Mouse (Mus musculus) heart, postnatal 0 days (tissue): Measurements from ENCODE around the gene Lemd1. TPM values are rescaled to one million over a fixed set of nuclear protein-coding genes. Genes with fewer than 3 reads are reported as not detected.

ENCODE experiments used
- ATAC-seq: fragments of 200-750 bp; cut with Nextera tagmentation; 2 replicates; pipeline ENCODE4 v1.8.0; 2017; ENCODE audit warnings: low read depth, moderate number of reproducible peaks, moderate library complexity; ENCODE audit not compliant: insufficient read depth
- DNase-seq: peaks from one replicate; pipeline ENCODE4 v3.0.0-alpha.2; 2016; ENCODE audit warnings: low spot score
- H3K27ac ChIP-seq: fragments of 300-500 bp; sonication (generic); 2 replicates; pipeline ENCODE4 v1.5.1; 2014; ENCODE audit warnings: low read depth, mild to moderate bottlenecking
- H3K27me3 ChIP-seq: fragments of 300-500 bp; sonication (generic); 2 replicates; pipeline ENCODE4 v1.6.1; 2014; ENCODE audit warnings: low read length, mixed read lengths; ENCODE audit not compliant: control insufficient read depth, insufficient read depth
- H3K36me3 ChIP-seq: fragments of 300-500 bp; sonication (generic); replicated peaks from 2 replicates; pipeline ENCODE4 v1.6.1; 2014; ENCODE audit warnings: low read length, mixed read lengths; ENCODE audit not compliant: control insufficient read depth, insufficient read depth
- H3K4me1 ChIP-seq: fragments of 300-500 bp; sonication (generic); 2 replicates; pipeline ENCODE4 v1.6.1; 2014; ENCODE audit warnings: antibody characterized with exemption; ENCODE audit not compliant: control insufficient read depth, insufficient read depth
- H3K4me2 ChIP-seq: fragments of 300-500 bp; sonication (generic); 2 replicates; pipeline ENCODE4 v1.6.1; 2014; ENCODE audit warnings: low read depth, mild to moderate bottlenecking, low read length, moderate library complexity
- H3K4me3 ChIP-seq: fragments of 300-500 bp; sonication (generic); 2 replicates; pipeline ENCODE4 v1.5.1; 2014; ENCODE audit warnings: low read depth, low read length
- H3K9ac ChIP-seq: fragments of 300-500 bp; sonication (generic); replicated peaks from 2 replicates; pipeline ENCODE4 v1.6.1; 2014; ENCODE audit warnings: low read depth, low read length, mixed read lengths
- H3K9me3 ChIP-seq: fragments of 300-500 bp; sonication (generic); replicated peaks from 2 replicates; pipeline ENCODE4 v1.6.1; 2016; ENCODE audit warnings: low read length; ENCODE audit not compliant: control insufficient read depth
- CTCF ChIP-seq: IDR thresholded peaks from 2 replicates; pipeline ENCODE4 v1.5.1; 2016; ENCODE audit warnings: antibody characterized with exemption, control low read depth, low read depth
- EP300 ChIP-seq: IDR thresholded peaks from 2 replicates; pipeline ENCODE4 v1.6.1; 2016; ENCODE audit warnings: antibody characterized with exemption, low read depth
- WGBS: fragments of 180-500 bp; shearing (Covaris S2); extraction: QIAGEN DNeasy Blood & Tissue Kit; methylation state at CpG from one replicate; pipeline ENCODE4 v1.1.7; 2014; 5-methylcytosine and 5-hydroxymethylcytosine counted together
- polyA plus RNA-seq: library from polyadenylated mRNA; unstranded; fragments of >200 nt; fragmentation: Nextera tagmentation; extraction: Ambion mirVana; gene quantifications from 2 replicates; pipeline ENCODE4 v1.2.1, GENCODE M21; 2015
- total RNA-seq: library from RNA; depleted of rRNA; stranded (reverse); fragments of >200 nt; gene quantifications from 2 replicates; pipeline ENCODE4 v1.2.3, GENCODE M21; 2014; ENCODE audit warnings: low replicate concordance

Lemd1 gene
- total and polyA plus RNA-seq, 2 experiments from 2014 or later: not detected

DNA sequence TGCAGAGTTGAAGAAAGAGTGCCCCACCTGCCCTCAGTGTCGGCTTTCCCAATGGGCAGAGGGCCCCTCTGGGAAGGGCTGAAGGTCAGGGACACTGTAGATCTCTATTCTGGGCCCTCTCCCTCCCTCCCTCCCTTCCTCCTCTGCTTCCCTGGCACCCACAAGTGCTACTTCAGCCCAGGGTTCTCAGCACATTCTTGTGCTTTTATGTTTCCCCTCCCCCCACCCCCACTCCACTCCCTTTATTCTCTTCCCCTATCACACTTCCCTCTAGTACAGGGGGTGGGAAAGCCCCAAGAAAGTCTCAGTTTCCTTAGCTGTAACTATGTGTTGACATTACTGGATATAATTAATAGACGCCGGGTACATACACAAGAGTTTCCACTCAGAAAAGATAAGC, 3.4 kb downstream of the Lemd1 start:
- no peak overlapping the region for H3K27ac ChIP-seq
- 41% methylated on average over 3 of the region's 3 CpGs for WGBS

GRCm38 (mm10) chr1:132195100-132195499, 3.9 kb downstream of the Lemd1 start:
- peak; percentile 1 for DNase-seq
- 78% methylated on average over 9 of the region's 9 CpGs for WGBS
- Histone ChIP-seq H3K9me3 (no peaks in the 10 kb centered on the region), H3K4me3 (no peak overlapping the region), H3K9ac (no peak overlapping the region), H3K36me3 (no peaks in the 10 kb centered on the region), H3K4me1 (peaks cover 7% of the 10 kb centered on the region; the same call in 1 of the 2 replicates), H3K27ac (no peak overlapping the region), H3K4me2 (no peak overlapping the region), H3K27me3 (peaks cover 87% of the 10 kb centered on the region)
- ATAC-seq: no peak
- no peak for TF ChIP-seq CTCF
- no peak for TF ChIP-seq EP300

More for the DNA sequence above, 3.4 kb downstream of the Lemd1 start:
- Histone ChIP-seq H3K4me3 (no peak overlapping the region), H3K36me3 (no peaks in the 10 kb centered on the region), H3K9me3 (no peaks in the 10 kb centered on the region), H3K9ac (no peak overlapping the region), H3K27me3 (peaks cover 88% of the 10 kb centered on the region), H3K4me1 (peaks cover 7% of the 10 kb centered on the region; the same call in 1 of the 2 replicates), H3K4me2 (no peak overlapping the region)
- ATAC-seq (no peak), DNase-seq (no peak)
- TF ChIP-seq EP300 (no peak), CTCF (no peak)

DNA sequence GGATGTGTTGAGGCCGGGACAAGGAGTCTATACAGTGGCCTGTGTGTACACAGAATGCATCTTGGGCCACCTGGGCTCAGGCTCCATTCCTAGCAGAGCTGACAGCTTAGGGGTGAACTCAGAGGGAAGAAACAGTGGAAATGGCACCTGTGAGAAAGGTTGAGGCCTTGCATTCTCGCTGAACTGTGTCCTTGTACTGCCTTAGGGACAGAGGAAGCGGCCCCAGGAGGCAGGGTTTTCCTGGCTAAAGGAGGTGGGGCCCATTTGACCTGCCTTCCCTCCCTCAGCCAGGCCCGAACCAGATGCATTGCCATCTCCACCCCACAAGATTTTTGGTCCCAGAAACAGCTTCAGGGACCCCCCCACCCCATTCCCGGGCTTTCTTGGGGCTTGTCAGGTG, 4.5 kb downstream of the Lemd1 start:
- DNase-seq (no peak), ATAC-seq (no peak)
- Histone ChIP-seq H3K36me3 (no peaks in the 10 kb centered on the region), H3K27me3 (peaks cover 87% of the 10 kb centered on the region), H3K4me1 (peaks cover under 1% of the 10 kb centered on the region; the same call in 1 of the 2 replicates), H3K4me3 (no peak overlapping the region), H3K27ac (no peak overlapping the region), H3K9ac (no peak overlapping the region), H3K9me3 (no peaks in the 10 kb centered on the region), H3K4me2 (no peak overlapping the region)
- TF ChIP-seq CTCF (no peak), EP300 (no peak)
- WGBS: 65% methylated on average over 5 of the region's 5 CpGs

- 51% methylated on average over 7 of the region's 7 CpGs for WGBS
- no peak overlapping the region for H3K27ac ChIP-seq
- TF ChIP-seq EP300 (no peak), CTCF (no peak)
- ATAC-seq (no peak), DNase-seq (no peak)
- H3K9ac ChIP-seq: no peak overlapping the region
- H3K36me3 ChIP-seq: no peaks in the 10 kb centered on the region
- no peaks in the 10 kb centered on the region for H3K9me3 ChIP-seq
- no peak overlapping the region for H3K4me2 ChIP-seq
- no peak overlapping the region for H3K4me3 ChIP-seq
- peaks cover 84% of the 10 kb centered on the region for H3K27me3 ChIP-seq
- H3K4me1 ChIP-seq: no peaks in the 10 kb centered on the region
These were observed 5.1 kb downstream of the Lemd1 start for GRCm38 (mm10) chr1:132196337-132196736.

DNA sequence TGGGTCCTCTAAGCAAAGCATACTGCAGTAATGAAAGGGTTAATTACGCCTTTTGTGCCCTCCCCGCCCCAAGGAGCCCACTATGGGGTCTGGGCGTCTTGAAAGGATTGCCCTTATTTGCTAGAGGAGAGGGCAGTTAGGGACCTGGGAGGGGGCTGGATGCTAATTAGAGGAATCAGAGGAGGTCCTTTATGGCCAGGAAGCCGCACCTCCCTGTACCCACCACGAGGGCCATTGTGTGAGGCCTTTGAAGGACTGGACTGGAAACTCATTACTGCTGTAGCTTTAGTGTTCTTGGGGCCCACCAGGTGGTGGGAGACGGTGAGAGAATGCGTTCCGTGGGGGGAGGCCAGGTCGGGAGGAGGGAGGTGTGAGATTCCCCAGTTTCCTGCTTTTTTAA, 6.4 kb downstream of the Lemd1 start:
- peaks cover 73% of the 10 kb centered on the region for H3K27me3 ChIP-seq
- H3K4me2 ChIP-seq: no peak overlapping the region
- H3K27ac ChIP-seq: no peak overlapping the region
- no peaks in the 10 kb centered on the region for H3K9me3 ChIP-seq
- H3K4me1 ChIP-seq: no peaks in the 10 kb centered on the region
- H3K9ac ChIP-seq: no peak overlapping the region
- WGBS: 26% methylated on average over 9 of the region's 9 CpGs
- no peaks in the 10 kb centered on the region for H3K36me3 ChIP-seq
- H3K4me3 ChIP-seq: no peak overlapping the region
- TF ChIP-seq EP300 (no peak), CTCF (no peak)
- no peak for ATAC-seq
- no peak for DNase-seq

DNA sequence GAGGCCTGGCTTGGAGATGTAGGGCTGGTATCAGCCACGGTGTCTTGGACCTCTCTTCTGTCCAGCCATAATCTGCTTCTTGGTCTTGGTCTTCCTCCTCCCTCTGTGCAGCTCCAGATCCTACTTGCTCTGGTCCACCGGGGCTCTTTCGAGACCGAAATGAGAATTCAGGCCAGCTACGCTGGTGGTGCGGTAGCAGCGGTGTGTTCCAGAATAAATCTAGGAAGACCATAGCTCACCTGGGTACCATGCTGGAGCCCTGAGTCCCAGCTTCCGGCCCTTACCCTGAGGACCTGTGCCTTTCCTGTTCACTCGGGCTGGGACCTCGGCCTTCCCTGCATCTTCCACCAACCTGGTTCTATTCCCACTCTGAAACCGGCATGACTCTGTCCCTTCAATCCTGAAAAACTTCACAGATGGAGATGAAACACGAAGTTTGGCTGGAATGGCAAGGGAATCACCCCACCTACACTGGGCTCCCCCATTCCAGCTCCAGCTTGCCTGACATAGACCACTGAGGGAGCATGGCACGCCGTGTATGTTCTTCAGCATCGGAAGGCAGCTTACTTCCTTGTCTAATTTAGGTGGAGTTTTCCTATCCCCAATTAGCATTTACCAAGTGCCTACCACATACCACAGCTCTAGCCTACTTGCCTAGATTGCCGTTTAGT, 7.3 kb downstream of the Lemd1 start:
- ATAC-seq (no peak), DNase-seq (peak; percentile 3)
- Histone ChIP-seq H3K9me3 (no peaks in the 10 kb centered on the region), H3K4me2 (no peak overlapping the region), H3K36me3 (no peaks in the 10 kb centered on the region), H3K27ac (no peak overlapping the region), H3K4me1 (no peaks in the 10 kb centered on the region), H3K9ac (no peak overlapping the region), H3K27me3 (peaks cover 69% of the 10 kb centered on the region), H3K4me3 (no peak overlapping the region)
- WGBS: 87% methylated on average over 16 of the region's 16 CpGs
- TF ChIP-seq CTCF (no peak), EP300 (no peak)
